Mouse (Mus musculus) forebrain, embryonic 16.5 days (tissue): Measurements from ENCODE around the gene Fcho1. TPM values are rescaled to one million over a fixed set of nuclear protein-coding genes. Genes with fewer than 3 reads are reported as not detected.
A peak's percentile ranks its signal among the peaks of the same experiment; 100 is the strongest.

Source experiments
- ATAC-seq: fragments of 200-750 bp; cut with Nextera tagmentation; 2 replicates; pipeline ENCODE4 v1.8.0; 2017; ENCODE audit warnings: mild to moderate bottlenecking, moderate library complexity
- H3K27ac ChIP-seq: fragments of 300-500 bp; sonication (generic); 2 replicates; pipeline ENCODE4 v1.5.1; 2014; ENCODE audit warnings: low read length, control low read depth
- H3K27me3 ChIP-seq: fragments of 300-500 bp; sonication (generic); replicated peaks from 2 replicates; pipeline ENCODE4 v1.6.1; 2014; ENCODE audit warnings: low read length; ENCODE audit not compliant: control insufficient read depth, insufficient read depth
- H3K36me3 ChIP-seq: fragments of 300-500 bp; sonication (generic); 2 replicates; pipeline ENCODE4 v1.6.1; 2014; ENCODE audit not compliant: control insufficient read depth, insufficient read depth
- H3K4me1 ChIP-seq: fragments of 300-500 bp; sonication (generic); replicated peaks from 2 replicates; pipeline ENCODE4 v1.6.1; 2014; ENCODE audit warnings: low read length; ENCODE audit not compliant: control insufficient read depth, insufficient read depth
- H3K4me2 ChIP-seq: fragments of 300-500 bp; sonication (generic); 2 replicates; pipeline ENCODE4 v1.6.1; 2014; ENCODE audit warnings: mild to moderate bottlenecking, low read length, control low read depth
- H3K4me3 ChIP-seq: fragments of 300-500 bp; sonication (generic); replicated peaks from 2 replicates; pipeline ENCODE4 v1.5.1; 2014; ENCODE audit warnings: mild to moderate bottlenecking, low read length, control low read depth
- H3K9ac ChIP-seq: fragments of 300-500 bp; sonication (generic); replicated peaks from 2 replicates; pipeline ENCODE4 v1.6.1; 2014; ENCODE audit warnings: low read depth, low read length, control low read depth
- H3K9me3 ChIP-seq: fragments of 300-500 bp; sonication (generic); 2 replicates; pipeline ENCODE4 v1.6.1; 2016; ENCODE audit warnings: low read length; ENCODE audit not compliant: control insufficient read depth
- WGBS: fragments of 180-500 bp; shearing (Covaris S2); extraction: QIAGEN DNeasy Blood & Tissue Kit; methylation state at CpG from one replicate; pipeline ENCODE4 v1.1.7; 2014; 5-methylcytosine and 5-hydroxymethylcytosine counted together
- polyA plus RNA-seq: library from polyadenylated mRNA; unstranded; fragments of >200 nt; fragmentation: Nextera tagmentation; extraction: Ambion mirVana; gene quantifications from 2 replicates; pipeline ENCODE4 v1.2.1, GENCODE M21; 2015

The Fcho1 gene
- polyA plus RNA-seq, 1 experiment from 2014 or later: 100 TPM

DNA sequence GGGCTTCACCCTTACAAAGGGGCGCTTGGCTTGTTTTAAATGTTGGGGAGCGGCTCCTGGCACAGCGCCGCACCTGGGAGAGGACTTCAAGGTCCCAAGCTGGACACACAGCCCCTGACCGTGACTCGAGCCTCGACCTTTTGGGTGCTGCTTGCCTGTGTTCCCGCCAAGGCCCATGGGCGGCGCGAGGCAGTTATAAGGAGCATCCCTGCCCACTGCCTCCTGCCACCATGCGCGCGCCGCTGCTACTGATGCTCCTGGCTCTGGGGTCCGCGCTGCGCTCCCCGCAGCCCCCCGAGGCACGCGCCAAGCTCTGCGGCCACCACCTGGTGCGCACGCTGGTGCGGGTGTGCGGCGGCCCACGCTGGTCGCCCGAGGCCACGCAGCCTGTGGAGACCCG, 36.5 kb downstream of the Fcho1 start, which contains the start of gene Insl3:
Insl3 (plus strand) TSS at position 187 of the 400 bp plus-strand sequence.
- Histone ChIP-seq H3K27ac (no peak within 1 kb of the TSS), H3K4me2 (no peak within 1 kb of the TSS), H3K4me1 (peaks cover 24% of the 10 kb centered on the region), H3K9me3 (no peaks in the 10 kb centered on the region), H3K36me3 (no peaks in the 10 kb centered on the region), H3K27me3 (peaks cover 98% of the 10 kb centered on the region), H3K4me3 (no peak within 1 kb of the TSS), H3K9ac (no peak within 1 kb of the TSS)
- 5% methylated on average over 33 of the region's 33 CpGs for WGBS
- no peak for ATAC-seq

DNA sequence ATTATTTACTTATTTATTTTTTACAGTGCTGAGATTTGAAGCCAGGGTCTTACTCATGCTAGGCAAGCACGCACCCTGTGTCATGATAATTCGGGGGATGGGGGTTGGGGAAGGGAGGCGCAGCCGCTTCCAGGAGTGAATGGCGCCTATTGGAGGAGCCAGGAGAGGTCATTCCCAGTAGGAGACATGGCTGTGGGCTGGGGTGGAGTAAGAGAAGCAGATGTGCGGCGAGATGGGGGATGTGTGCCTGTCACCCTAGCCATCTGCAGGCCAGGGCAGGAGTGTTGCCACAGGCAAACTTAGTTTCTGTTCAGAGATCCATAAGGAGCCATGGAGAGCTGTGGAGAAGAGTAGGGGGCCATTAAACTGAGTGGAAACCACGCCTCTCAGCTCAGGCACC, 37.9 kb downstream of the Fcho1 start:
- no peaks in the 10 kb centered on the region for H3K36me3 ChIP-seq
- no peak overlapping the region for H3K4me2 ChIP-seq
- no peak overlapping the region for H3K27ac ChIP-seq
- H3K27me3 ChIP-seq: peaks cover 98% of the 10 kb centered on the region
- WGBS: 3% methylated on average over 8 of the region's 8 CpGs
- H3K4me1 ChIP-seq: peaks cover 13% of the 10 kb centered on the region
- no peaks in the 10 kb centered on the region for H3K9me3 ChIP-seq
- no peak overlapping the region for H3K9ac ChIP-seq
- H3K4me3 ChIP-seq: no peak overlapping the region
- no peak for ATAC-seq

- Histone ChIP-seq H3K4me3 (peak overlapping the region; percentile 43), H3K4me1 (peaks cover 12% of the 10 kb centered on the region), H3K9ac (peak overlapping the region; percentile 41; the same call in 1 of the 2 replicates), H3K36me3 (no peaks in the 10 kb centered on the region), H3K4me2 (peak overlapping the region; percentile 67), H3K9me3 (no peaks in the 10 kb centered on the region), H3K27ac (no peak overlapping the region), H3K27me3 (peaks cover 98% of the 10 kb centered on the region)
- 1% methylated on average over 23 of the region's 23 CpGs for WGBS
- ATAC-seq: peak; percentile 21
Measured at GRCm38 (mm10) chr8:71686143-71686734, 39.3 kb downstream of the Fcho1 start.

- H3K4me3 ChIP-seq: peak overlapping the region; percentile 43
- H3K27me3 ChIP-seq: peaks cover 100% of the 10 kb centered on the region
- peak overlapping the region; percentile 67 for H3K4me2 ChIP-seq
- no peaks in the 10 kb centered on the region for H3K36me3 ChIP-seq
- no peaks in the 10 kb centered on the region for H3K9me3 ChIP-seq
- peaks cover 12% of the 10 kb centered on the region for H3K4me1 ChIP-seq
- WGBS: 1% methylated on average over 29 of the region's 29 CpGs
- H3K9ac ChIP-seq: peak overlapping the region; percentile 41; the same call in 1 of the 2 replicates
- H3K27ac ChIP-seq: no peak overlapping the region
- ATAC-seq: peak; percentile 37
Measured at GRCm38 (mm10) chr8:71685573-71685972, 39.9 kb downstream of the Fcho1 start.

- 8% methylated on average over 10 of the region's 10 CpGs for WGBS
- Histone ChIP-seq H3K36me3 (no peaks in the 10 kb centered on the region), H3K9me3 (no peaks in the 10 kb centered on the region), H3K27me3 (peaks cover 98% of the 10 kb centered on the region), H3K27ac (no peak overlapping the region), H3K4me1 (peaks cover 16% of the 10 kb centered on the region), H3K9ac (no peak overlapping the region), H3K4me3 (no peak overlapping the region), H3K4me2 (no peak overlapping the region)
- no peak for ATAC-seq
Measured at GRCm38 (mm10) chr8:71684701-71685100, 40.8 kb downstream of the Fcho1 start.

- 43% methylated on average over 12 of the region's 12 CpGs for WGBS
- Histone ChIP-seq H3K27me3 (peaks cover 98% of the 10 kb centered on the region), H3K4me1 (peaks cover 20% of the 10 kb centered on the region), H3K27ac (no peak overlapping the region), H3K36me3 (no peaks in the 10 kb centered on the region), H3K4me3 (no peak overlapping the region), H3K9me3 (no peaks in the 10 kb centered on the region), H3K4me2 (no peak overlapping the region), H3K9ac (no peak overlapping the region)
- ATAC-seq: no peak
Measured at GRCm38 (mm10) chr8:71682832-71683231, 42.7 kb downstream of the Fcho1 start.

- no peak for ATAC-seq
- Histone ChIP-seq H3K4me3 (no peak overlapping the region), H3K4me2 (no peak overlapping the region), H3K9ac (no peak overlapping the region), H3K36me3 (no peaks in the 10 kb centered on the region), H3K27me3 (peaks cover 85% of the 10 kb centered on the region), H3K4me1 (peaks cover 22% of the 10 kb centered on the region), H3K27ac (no peak overlapping the region), H3K9me3 (no peaks in the 10 kb centered on the region)
- WGBS: 5% methylated on average over 18 of the region's 18 CpGs
Measured at GRCm38 (mm10) chr8:71681369-71681915, 44.1 kb downstream of the Fcho1 start.

DNA sequence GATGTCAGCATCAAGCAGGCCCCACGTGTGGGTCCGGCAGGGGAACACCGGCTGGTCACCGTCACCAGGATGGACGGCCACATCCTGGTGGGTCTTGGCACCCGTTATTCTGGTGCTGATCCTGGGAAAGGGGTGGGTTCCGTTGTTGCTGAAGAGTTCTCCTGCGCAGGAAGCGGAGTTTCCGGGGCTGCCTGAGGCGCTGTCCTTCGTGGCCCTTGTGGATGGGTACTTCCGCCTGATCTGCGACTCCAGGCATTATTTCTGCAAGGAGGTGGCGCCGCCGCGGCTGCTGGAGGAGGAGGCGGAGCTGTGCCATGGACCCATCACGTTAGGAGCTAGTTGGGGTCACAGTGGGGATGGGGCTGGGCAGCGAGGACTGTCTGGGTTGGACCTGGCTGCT, 45.0 kb downstream of the Fcho1 start:
- no peaks in the 10 kb centered on the region for H3K36me3 ChIP-seq

GRCm38 (mm10) chr8:71679550-71680168, 45.9 kb downstream of the Fcho1 start:
- H3K4me3 ChIP-seq: peak overlapping the region; percentile 24
- ATAC-seq: no peak
- H3K9ac ChIP-seq: peak overlapping the region; percentile 32
- no peaks in the 10 kb centered on the region for H3K36me3 ChIP-seq
- H3K9me3 ChIP-seq: no peaks in the 10 kb centered on the region
- H3K4me2 ChIP-seq: peak overlapping the region; percentile 42
- whole genome bisulfite sequencing: under 1% methylated on average over 46 of the region's 46 CpGs
- peaks cover 14% of the 10 kb centered on the region for H3K4me1 ChIP-seq
- H3K27ac ChIP-seq: no peak overlapping the region
- peaks cover 68% of the 10 kb centered on the region for H3K27me3 ChIP-seq

More for the DNA sequence above, 45.0 kb downstream of the Fcho1 start:
- H3K4me3 ChIP-seq: no peak overlapping the region
- ATAC-seq: no peak
- H3K27ac ChIP-seq: no peak overlapping the region
- H3K4me1 ChIP-seq: peaks cover 15% of the 10 kb centered on the region
- 3% methylated on average over 21 of the region's 21 CpGs for WGBS
- no peak overlapping the region for H3K4me2 ChIP-seq
- no peak overlapping the region for H3K9ac ChIP-seq
- no peaks in the 10 kb centered on the region for H3K9me3 ChIP-seq
- H3K27me3 ChIP-seq: peaks cover 76% of the 10 kb centered on the region
